ENCODE assay signal across 14 mouse cellular contexts in the genomic region with DNA sequence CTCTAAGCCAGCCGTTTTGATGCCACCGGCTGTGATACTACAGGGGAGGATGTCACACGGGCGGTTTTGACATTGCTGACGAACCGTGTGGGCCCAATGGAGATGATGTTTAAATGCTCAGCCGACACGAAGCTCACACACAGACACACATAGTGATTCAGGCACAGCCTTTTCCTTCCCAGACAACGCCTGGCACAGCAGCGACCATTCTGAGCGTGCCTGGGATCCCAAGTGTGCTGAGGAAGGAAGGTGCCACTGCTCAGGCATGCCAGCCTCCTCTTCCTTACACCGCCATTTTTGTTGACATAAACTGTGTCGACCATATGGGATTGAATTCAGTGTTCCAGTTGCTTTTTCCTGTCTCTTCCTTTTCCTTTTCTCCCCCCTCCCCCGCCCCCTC.
A peak's percentile ranks its signal among the peaks of the same experiment; 100 is the strongest.
DNase-seq lines count a peak whose midpoint lies in the region; ATAC-seq and TF ChIP-seq lines count a peak whose summit lies in the region.
"Had no signal": no experiment of that assay in that cellular context is flagged by ENCODE, and none has a peak within 500 bp of the region (broad histone marks: within the 10 kb centered on the region; RNA-seq: fewer than 3 reads in every experiment).

No protein-coding gene starts in this region.

- H3K27ac ChIP-seq in forebrain, embryonic 14.5 days (ENCODE audit: low read depth, low read length) = peak overlapping the region; percentile 33; the same call in 1 of the 2 replicates
- H3K27ac ChIP-seq in forebrain, embryonic 12.5 days = no peak overlapping the region
- H3K27ac ChIP-seq in neural tube, embryonic 13.5 days (replicated peaks) = peak overlapping the region; percentile 89; the same call in 1 of the 2 replicates
- H3K27ac ChIP-seq: heart, embryonic 15.5 days; limb, embryonic 13.5 days; liver, embryonic 15.5 days had no signal

- H3K36me3 ChIP-seq in forebrain, embryonic 14.5 days (ENCODE audit: control insufficient read depth, insufficient read depth, low read length) = no peaks in the 10 kb centered on the region
- H3K36me3 ChIP-seq in forebrain, embryonic 12.5 days (replicated peaks) = no peaks in the 10 kb centered on the region
- H3K36me3 ChIP-seq in neural tube, embryonic 13.5 days = no peaks in the 10 kb centered on the region
- H3K36me3 ChIP-seq: heart, embryonic 15.5 days; limb, embryonic 13.5 days; liver, embryonic 15.5 days had no signal

- WGBS in forebrain, embryonic 14.5 days = 66% methylated on average over 14 of the region's 14 CpGs
- 87% methylated on average over 14 of the region's 14 CpGs for WGBS in forebrain, embryonic 12.5 days
- 79% methylated on average over 14 of the region's 14 CpGs for WGBS in neural tube, embryonic 13.5 days

- no peak overlapping the region for H3K4me3 ChIP-seq in forebrain, embryonic 14.5 days (ENCODE audit: low read depth, low read length)
- H3K4me3 ChIP-seq in forebrain, embryonic 12.5 days (replicated peaks) = no peak overlapping the region
- H3K4me3 ChIP-seq in neural tube, embryonic 13.5 days = no peak overlapping the region
- H3K4me3 ChIP-seq: heart, embryonic 15.5 days; liver, embryonic 15.5 days had no signal

- H3K9ac ChIP-seq in forebrain, embryonic 14.5 days (ENCODE audit: low read length) = no peak overlapping the region
- H3K9ac ChIP-seq in forebrain, embryonic 12.5 days = no peak overlapping the region
- no peak overlapping the region for H3K9ac ChIP-seq in neural tube, embryonic 13.5 days
- H3K9ac ChIP-seq: heart, embryonic 15.5 days; liver, embryonic 15.5 days had no signal

- peak; percentile 71; the same call in 1 of the 2 replicates for ATAC-seq in forebrain, embryonic 14.5 days
- ATAC-seq in forebrain, embryonic 12.5 days (ENCODE audit: low FRiP score) = no peak
- ATAC-seq in neural tube, embryonic 13.5 days (ENCODE audit: low read depth) = no peak

- no peak overlapping the region for H3K4me2 ChIP-seq in forebrain, embryonic 14.5 days (ENCODE audit: low read length)
- H3K4me2 ChIP-seq in forebrain, embryonic 12.5 days = no peak overlapping the region
- H3K4me2 ChIP-seq in neural tube, embryonic 13.5 days = peak overlapping the region; percentile 67
- H3K4me2 ChIP-seq: liver, embryonic 15.5 days had no signal

- intact Hi-C loops in left cerebral cortex, postnatal 4 days (cut with DNase I) = no loop called here

- TF ChIP-seq CTCF in brain, embryonic 14.5 days (IDR thresholded peaks at IDR 0.05; ENCODE audit: borderline replicate concordance, extremely low read depth, insufficient read depth, insufficient read length) = no peak

- H3K9me3 ChIP-seq in forebrain, embryonic 14.5 days (replicated peaks; ENCODE audit: control insufficient read depth, low read length) = no peaks in the 10 kb centered on the region
- no peaks in the 10 kb centered on the region for H3K9me3 ChIP-seq in forebrain, embryonic 12.5 days
- H3K9me3 ChIP-seq in neural tube, embryonic 13.5 days = no peaks in the 10 kb centered on the region
- H3K9me3 ChIP-seq: heart, embryonic 15.5 days; limb, embryonic 13.5 days; liver, embryonic 15.5 days had no signal

- TF ChIP-seq POLR2A in brain, embryonic 14.5 days (IDR thresholded peaks at IDR 0.05; ENCODE audit: borderline replicate concordance, extremely low read depth, insufficient read depth, insufficient read length, poor library complexity, severe bottlenecking) = no peak

- peak; percentile 49 for DNase-seq in forebrain, embryonic 14.5 days (ENCODE audit: low spot score)
- DNase-seq in left cerebral cortex, adult 18-20 months (ENCODE audit: low spot score in 2 of 2) = peak; percentile 37 to 38
- no peak for DNase-seq in left cerebral cortex, postnatal 4 days
- DNase-seq in brain, embryonic 14.5 days (ENCODE audit: low read depth) = peak; percentile 64
- DNase-seq in lung, postnatal 36 days = no peak
- no peak for DNase-seq in gastrocnemius, adult 8-10 months (ENCODE audit: low spot score in 2 of 2)
- DNase-seq: cerebellum, adult 9-11 months; kidney, adult 9 months; lung, postnatal 10 days had no signal

- peaks cover 10% of the 10 kb centered on the region; the same call in 1 of the 2 replicates for H3K4me1 ChIP-seq in forebrain, embryonic 14.5 days (ENCODE audit: control insufficient read depth, insufficient read depth, low read length)
- H3K4me1 ChIP-seq in forebrain, embryonic 12.5 days = peaks cover 15% of the 10 kb centered on the region
- peaks cover 40% of the 10 kb centered on the region for H3K4me1 ChIP-seq in neural tube, embryonic 13.5 days (replicated peaks)
- H3K4me1 ChIP-seq: liver, embryonic 15.5 days had no signal

- H3K27me3 ChIP-seq in forebrain, embryonic 14.5 days (replicated peaks; ENCODE audit: control insufficient read depth, insufficient read depth, low read length) = no peaks in the 10 kb centered on the region
- peaks cover 53% of the 10 kb centered on the region for H3K27me3 ChIP-seq in forebrain, embryonic 12.5 days
- peaks cover 8% of the 10 kb centered on the region; the same call in 1 of the 2 replicates for H3K27me3 ChIP-seq in neural tube, embryonic 13.5 days

Comparison
In these comparisons a context has a peak if more than half of its experiments do, and no peak if none do; other contexts are left out.
1. DNase-seq: peak in forebrain, embryonic 14.5 days (single experiment), left cerebral cortex, adult 18-20 months (2 of 2) and brain, embryonic 14.5 days (single experiment); none in left cerebral cortex, postnatal 4 days (single experiment), lung, postnatal 36 days (single experiment) and gastrocnemius, adult 8-10 months (0 of 2).